Mouse (Mus musculus) gastrocnemius, adult 18-20 months (tissue): ENCODE results near the gene Ubash3b. TPM values are rescaled to one million over a fixed set of nuclear protein-coding genes. Genes with fewer than 3 reads are reported as not detected.

ENCODE experiments used
- DNase-seq: peaks from one replicate; pipeline ENCODE4 v3.0.0; 2021; ENCODE audit warnings: low spot score
- total RNA-seq, 2 experiments: library from RNA; stranded (reverse); gene quantifications; 2 replicates each; pipeline ENCODE4 v1.2.3; 2021

Gene Ubash3b
- total RNA-seq, 2 experiments from 2014 or later = 0.25 to 0.69 TPM

- no peak for DNase-seq
Observed at GRCm38 (mm10) chr9:41098065-41098464, 63.4 kb downstream of the Ubash3b start.

DNA sequence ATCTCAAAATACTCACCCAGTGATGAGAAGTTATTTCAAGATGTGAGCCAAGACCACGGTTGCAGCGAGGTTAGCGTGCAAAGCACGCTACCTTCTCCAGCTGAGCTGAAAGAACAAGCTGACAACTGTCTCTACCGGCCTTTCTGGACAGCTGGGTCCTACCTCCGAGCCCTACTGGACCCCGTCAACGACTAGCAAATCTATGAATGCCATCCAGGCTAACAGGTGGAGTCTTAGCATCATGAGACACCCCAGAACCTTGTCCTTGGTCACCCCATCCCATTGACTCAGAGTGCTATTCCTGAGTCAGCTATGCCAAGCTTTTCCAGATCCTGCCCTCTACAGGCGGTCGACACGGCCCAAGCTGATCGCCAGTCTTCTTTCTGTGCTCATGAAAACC, 69.5 kb downstream of the Ubash3b start:
- DNase-seq = no peak

DNA sequence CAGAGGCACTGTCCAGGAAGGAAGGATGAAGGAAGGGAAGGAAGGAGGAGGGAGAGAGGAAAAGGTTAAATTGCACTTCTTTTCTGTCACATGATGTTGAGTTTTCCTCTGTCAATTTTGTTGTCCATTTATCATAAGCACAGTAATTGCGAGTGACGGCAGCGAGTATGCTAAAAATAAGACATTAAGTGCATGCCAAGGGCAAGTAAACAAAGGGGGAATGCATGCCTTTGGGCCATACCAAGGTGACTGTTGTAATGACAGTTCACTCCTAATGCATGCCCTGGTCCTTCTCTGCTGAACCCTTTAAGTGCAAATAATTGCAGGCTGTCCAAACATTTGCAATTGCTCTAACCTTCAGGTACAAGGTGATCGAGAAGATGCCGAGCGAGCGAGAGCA, 70.3 kb downstream of the Ubash3b start:
- no peak for DNase-seq

GRCm38 (mm10) chr9:41087831-41088383, 73.6 kb downstream of the Ubash3b start:
- no peak for DNase-seq

GRCm38 (mm10) chr9:41084191-41084901, 77.2 kb downstream of the Ubash3b start:
- DNase-seq = peak; percentile 52

DNA sequence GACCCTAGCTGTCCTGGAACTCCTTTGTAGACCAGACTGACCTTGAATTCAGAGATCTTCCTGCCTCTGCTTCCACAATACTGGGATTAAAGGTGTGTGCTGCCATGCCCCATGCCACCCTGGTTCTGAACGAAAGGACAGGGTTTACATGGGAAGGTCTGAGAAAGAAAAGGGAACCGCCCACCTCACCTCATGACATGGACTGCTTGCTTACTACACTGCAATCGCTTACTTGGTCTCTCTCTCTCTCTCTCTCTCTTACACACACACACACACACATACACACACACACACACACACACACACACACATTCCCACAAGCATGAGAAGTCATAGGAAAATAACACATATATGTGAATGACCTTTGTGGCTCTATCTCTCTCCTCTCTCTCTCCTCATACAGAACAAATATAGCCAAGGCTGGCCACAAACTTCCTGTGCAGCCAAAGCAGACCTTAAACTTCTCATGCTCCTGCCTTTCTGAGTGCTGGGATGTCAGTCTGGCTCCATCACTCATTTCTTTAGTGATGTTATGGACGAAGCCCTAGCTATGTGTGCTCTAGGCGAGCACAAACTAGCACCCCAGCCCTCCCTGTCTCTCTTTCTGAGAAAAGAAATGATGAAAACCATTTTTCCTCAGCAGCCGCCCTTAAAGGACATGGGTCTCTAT, 78.0 kb downstream of the Ubash3b start:
- no peak for DNase-seq

GRCm38 (mm10) chr9:41082891-41083290, 78.6 kb downstream of the Ubash3b start:
- no peak for DNase-seq

- no peak for DNase-seq
Observed at GRCm38 (mm10) chr9:41080877-41081276, 80.6 kb downstream of the Ubash3b start.

- DNase-seq = no peak
Observed at GRCm38 (mm10) chr9:41079428-41080155, 81.9 kb downstream of the Ubash3b start.

GRCm38 (mm10) chr9:41078198-41078597, 83.3 kb downstream of the Ubash3b start:
- DNase-seq = no peak

- no peak for DNase-seq
Observed at GRCm38 (mm10) chr9:41076150-41076549, 85.3 kb downstream of the Ubash3b start.

GRCm38 (mm10) chr9:41075528-41075927, 86.0 kb downstream of the Ubash3b start:
- DNase-seq = no peak

- DNase-seq = no peak
Observed at GRCm38 (mm10) chr9:41073196-41074009, 88.1 kb downstream of the Ubash3b start.

DNA sequence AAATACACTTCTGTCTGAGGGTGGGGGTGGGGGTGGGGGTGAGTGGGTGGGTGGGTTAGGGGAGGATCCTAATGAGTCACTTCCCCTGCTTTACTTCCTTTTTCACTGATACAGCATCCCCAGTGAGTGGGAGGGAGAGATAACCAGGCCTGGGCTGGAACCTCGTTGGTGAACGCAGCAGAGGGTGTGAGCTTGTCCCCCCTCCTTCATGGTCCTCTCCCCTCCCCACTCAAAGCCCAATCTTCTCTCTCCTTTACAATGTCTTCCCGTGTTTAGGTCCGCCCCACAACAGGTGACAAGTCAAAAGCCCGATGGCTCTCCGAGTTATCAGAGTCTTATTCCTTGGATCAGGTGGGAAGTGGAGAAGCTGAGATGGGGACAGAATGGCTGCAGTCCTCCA, 88.7 kb downstream of the Ubash3b start:
- no peak for DNase-seq

DNA sequence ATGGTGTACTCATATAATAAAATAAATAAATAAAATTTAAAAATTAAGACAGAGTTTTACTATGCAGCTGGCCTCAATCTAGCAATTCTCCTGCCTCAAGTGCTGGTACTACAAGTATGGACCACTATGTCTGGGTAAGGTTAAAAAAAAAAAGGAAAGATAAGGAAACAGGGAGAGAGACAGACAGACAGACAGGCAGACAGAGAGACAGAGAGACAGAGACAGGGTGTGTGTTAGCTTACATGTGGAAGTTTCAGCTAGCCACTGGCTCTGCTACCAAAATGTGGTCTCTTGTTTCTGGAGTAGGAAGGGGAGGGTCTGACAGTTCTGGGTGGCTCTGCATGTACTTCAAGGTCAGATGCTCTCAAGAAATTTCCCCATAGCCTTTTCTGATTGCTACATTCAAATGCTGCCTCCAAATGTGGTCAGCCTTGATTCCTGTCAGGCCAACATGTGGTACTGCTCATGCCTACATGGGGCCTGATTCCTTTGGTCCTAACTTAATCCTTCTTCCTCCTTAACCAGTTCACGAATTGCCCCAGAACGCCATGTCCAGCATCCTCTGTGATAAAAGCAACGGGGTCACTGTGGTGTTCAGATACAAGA, 89.5 kb downstream of the Ubash3b start:
- DNase-seq = no peak

DNA sequence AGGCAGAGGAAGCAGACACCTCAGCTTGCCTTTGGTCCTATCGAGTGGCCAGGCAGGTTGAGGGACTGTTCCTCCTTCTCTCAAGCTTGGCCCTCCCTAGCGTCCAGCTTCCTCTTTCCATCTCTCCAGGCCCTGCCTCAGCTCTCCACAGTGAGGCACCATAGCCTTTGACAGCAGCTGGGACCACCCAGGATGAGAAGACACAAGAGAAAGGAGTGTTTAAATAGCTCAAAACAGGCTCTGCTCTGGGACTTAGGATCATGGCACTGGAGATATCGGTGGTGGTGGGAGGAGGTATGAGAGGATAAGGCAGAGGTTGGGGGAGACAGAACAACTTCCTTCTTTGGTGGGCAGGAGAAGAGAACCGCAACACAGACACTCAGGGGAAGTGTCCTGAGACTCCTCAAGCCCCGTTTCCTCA, 90.7 kb downstream of the Ubash3b start:
- DNase-seq = no peak

DNA sequence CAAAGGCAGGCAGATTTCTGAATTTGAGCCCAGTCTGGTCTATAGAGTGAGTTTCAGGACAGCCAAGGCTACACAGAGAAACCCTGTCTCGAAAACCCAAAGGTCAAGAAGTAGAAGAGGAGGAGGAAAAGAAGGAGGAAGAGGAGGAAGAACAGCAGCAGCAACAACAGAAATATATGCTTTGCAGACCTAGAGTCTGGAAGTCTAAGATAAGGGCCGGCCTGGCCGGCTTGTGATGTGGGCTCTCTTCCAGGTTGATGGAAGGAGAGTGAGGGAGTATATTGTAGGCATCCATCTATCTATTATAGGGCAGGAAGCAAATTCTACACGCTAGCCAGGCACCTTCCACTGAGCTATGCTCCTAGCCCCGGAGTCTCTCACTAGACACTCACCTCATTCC, 92.0 kb downstream of the Ubash3b start:
- DNase-seq = no peak

DNA sequence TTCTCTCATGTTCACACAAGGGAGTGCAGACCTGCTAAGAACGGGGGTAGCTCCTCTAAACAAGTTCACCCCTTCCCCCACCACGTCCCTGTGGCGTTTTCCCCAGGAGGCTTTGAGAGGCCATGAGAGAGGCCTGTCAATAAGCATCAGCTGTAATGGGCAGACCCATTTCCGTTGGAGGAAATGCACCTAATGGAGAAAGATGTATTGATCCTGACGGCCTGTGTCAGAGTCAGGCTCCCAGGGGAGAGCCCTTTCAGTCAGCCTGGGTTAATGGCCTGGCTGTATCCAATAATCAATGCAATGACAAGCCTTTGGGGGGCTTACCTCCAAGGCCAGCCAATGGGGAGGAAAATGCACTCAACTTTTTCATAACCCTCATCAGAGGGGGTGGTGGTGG, 100.1 kb downstream of the Ubash3b start:
- DNase-seq = no peak

GRCm38 (mm10) chr9:41060617-41061016, 100.9 kb downstream of the Ubash3b start:
- DNase-seq = no peak

DNA sequence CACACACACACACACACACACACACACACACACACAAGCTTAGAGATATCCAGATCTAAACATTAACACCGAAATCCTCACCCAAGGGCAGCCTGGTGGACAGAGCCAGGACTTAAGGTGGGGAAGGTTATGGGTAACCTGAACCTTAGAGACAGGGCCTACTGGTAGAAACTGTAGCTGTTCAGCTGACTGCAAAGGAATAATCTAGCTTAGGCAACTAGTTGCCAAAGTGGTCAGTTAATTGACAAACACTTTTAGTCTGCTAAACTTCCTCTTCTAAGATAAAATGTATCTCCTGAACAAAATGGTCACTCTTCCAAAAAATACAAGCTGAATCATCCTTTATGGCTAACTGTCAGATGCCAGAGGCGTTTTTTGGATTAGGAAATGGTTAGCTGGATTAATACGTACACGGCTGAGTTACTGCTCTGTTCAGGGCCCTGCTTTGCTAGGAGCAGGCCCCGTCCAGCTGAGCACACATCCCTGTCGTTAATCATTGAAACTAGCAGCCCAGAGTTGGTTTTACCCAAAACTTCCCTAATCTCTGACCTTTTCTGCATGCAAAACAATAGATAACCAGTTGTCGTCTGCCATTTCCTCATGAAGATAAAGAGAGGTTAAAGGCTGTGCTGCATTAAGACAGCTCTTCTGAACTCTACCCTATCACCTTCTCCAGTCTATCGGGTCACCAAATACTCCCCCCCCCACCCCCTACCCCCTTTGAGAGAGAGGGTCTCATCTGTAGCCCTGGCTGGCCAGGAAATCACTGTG, 102.5 kb downstream of the Ubash3b start:
- DNase-seq = no peak
